Mouse (Mus musculus) cortical plate, adult 2 months (tissue): Measurements from ENCODE around the gene Pdss2. TPM values are rescaled to one million over a fixed set of nuclear protein-coding genes. Genes with fewer than 3 reads are reported as not detected.
"Not testable (repeated sequence)": the region's sequence is repeated elsewhere in the genome, so short reads cannot be mapped to it uniquely, and the experiment has no call there.

ENCODE experiments used
- H3K27ac ChIP-seq: fragments of 200-500 bp; 2 replicates; pipeline ENCODE4 v1.5.1; 2012; ENCODE audit warnings: low read length, control low read depth, inconsistent platforms; ENCODE audit not compliant: insufficient read depth
- H3K4me1 ChIP-seq: fragments of 200-500 bp; 2 replicates; pipeline ENCODE4 v1.6.1; 2011; ENCODE audit warnings: low read length; ENCODE audit not compliant: control insufficient read depth, insufficient read depth
- H3K4me3 ChIP-seq: fragments of 200-500 bp; 2 replicates; pipeline ENCODE4 v1.5.1; 2011; ENCODE audit warnings: mild to moderate bottlenecking, low read length, control low read depth; ENCODE audit not compliant: insufficient read depth
- CTCF ChIP-seq: fragments of 200-500 bp; IDR thresholded peaks from 2 replicates; pipeline ENCODE4 v1.5.1; 2011; ENCODE audit warnings: mild to moderate bottlenecking, control low read depth, low read length; ENCODE audit not compliant: insufficient read depth; ENCODE audit errors: extremely low read depth
- POLR2A ChIP-seq: fragments of 200-500 bp; IDR thresholded peaks from 2 replicates; pipeline ENCODE4 v1.6.1; 2011; ENCODE audit warnings: mild to moderate bottlenecking, low read length, control low read depth; ENCODE audit not compliant: insufficient read depth; ENCODE audit errors: extremely low read depth
- polyA plus RNA-seq: library from polyadenylated mRNA; depleted of rRNA; stranded (reverse); fragments of >200 nt; gene quantifications from 2 replicates; pipeline ENCODE4 v1.2.3, GENCODE M21; 2012

The Pdss2 gene
- polyA plus RNA-seq, 1 experiment = 12.1 TPM

DNA sequence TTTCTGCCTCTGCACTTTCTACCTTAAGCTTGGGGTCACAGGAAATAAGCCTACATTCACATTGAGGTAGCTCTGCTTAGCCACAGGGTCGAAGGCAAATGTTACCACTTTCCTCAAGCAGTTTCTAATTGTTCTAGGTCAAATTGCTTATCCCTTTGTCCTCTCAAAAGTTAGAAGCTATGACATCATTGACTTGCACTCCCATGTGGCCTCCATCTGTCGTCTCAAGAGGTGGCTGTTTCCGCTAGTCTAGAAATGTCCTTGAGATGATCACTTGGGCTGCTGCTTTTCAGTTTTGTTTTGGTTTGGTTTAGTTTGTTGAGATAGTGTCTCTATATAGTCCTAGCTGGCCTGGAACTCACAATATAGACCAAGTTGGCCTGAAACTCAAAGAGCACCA, 13.7 kb downstream of the Pdss2 start:
- Histone ChIP-seq H3K4me3 (no peak overlapping the region), H3K27ac (no peak overlapping the region), H3K4me1 (no peaks in the 10 kb centered on the region)
- no peak for TF ChIP-seq POLR2A

DNA sequence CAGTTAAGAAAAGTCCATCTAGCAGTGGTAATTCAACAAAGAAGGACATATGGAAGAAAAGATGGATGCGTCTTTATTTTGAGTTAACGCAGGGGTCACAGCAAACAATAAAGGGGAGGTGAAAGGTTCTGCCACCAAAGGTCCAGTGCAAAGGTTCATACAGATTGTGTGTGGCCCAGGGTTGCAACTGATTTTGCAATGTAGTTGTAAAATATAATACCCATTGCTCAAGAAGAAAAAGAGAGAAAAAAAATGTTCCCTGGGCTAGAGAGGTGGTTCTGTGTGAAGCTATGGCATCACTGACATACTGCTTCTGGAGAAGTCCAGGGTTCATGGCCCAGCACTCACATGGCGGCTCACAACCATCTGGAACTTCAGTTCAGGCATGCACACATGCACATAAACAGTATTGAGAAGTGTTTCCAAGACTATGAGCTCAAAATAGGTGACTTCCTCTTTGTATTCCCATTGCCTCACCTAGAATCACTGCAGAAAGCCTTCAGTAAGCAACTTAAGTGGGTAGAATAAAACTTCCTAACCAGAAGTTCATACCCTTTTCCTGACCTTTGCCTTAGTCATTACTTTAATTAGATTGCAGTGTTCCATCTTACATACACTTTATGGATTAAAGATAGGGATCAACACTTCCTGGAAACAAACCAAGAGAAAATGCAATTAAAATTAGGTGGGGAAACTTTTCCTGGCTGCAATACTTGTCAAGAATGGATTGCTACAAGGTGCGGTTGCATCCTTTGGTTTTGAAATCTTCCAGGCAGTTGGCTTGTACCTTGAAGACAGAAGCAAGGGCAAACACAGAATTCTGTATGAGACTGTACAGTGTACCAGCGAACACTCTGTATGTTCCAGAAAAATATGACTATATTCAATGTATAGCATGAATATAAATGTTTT, 14.7 kb downstream of the Pdss2 start:
- Histone ChIP-seq H3K27ac (no peak overlapping the region), H3K4me3 (no peak overlapping the region), H3K4me1 (no peaks in the 10 kb centered on the region)
- TF ChIP-seq POLR2A (no peak), CTCF (no peak)

DNA sequence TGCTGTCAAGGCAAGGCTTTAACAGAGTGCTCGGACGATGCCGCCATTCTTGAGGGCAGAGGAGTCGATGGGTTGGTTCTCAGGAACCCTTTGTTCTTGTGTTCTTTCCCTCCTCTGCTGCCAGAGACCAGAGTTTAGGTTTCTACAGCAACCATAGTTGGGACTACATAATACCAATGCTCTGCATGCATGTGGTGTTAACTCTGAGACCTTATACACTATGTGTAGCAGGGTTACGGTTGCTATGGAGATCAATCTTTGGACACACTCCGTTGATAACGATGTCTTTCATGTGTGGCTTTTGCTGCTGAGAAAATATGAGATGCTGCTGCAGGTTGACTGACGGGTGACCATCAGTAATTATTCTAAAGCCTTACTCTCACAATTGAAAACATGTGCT, 20.9 kb downstream of the Pdss2 start:
- Histone ChIP-seq H3K4me3 (no peak overlapping the region), H3K27ac (no peak overlapping the region), H3K4me1 (peaks cover 2% of the 10 kb centered on the region; the same call in 1 of the 2 replicates)
- TF ChIP-seq CTCF (no peak), POLR2A (no peak)

DNA sequence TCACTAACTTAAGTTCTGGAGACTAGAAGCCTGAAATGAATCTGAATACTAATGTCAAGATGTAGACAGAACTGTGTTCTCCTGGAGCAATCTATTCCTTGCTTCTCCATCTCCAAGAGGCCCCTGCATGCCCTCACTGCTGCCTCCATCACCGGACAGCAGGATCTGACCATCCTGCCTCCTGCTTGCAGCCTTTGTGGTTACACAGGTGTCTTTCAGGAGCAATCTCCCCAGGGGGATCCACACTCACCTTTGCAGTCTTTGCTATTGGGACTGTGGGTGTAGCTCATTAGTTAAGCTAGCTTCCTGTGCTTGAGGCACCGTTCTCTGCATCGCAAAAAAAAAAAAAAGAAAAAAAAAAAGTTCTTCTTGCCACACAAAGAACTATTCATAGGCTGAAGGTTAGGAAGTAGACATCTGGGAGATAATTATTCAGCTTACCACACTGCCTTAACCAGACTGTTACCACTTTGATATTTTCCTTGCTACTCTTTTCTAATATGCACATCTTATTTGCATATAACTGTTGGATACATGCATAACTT, 23.0 kb downstream of the Pdss2 start:
- H3K4me3 ChIP-seq = no peak overlapping the region
- no peak overlapping the region for H3K27ac ChIP-seq
- peaks cover 2% of the 10 kb centered on the region for H3K4me1 ChIP-seq
- TF ChIP-seq CTCF (no peak), POLR2A (no peak)

DNA sequence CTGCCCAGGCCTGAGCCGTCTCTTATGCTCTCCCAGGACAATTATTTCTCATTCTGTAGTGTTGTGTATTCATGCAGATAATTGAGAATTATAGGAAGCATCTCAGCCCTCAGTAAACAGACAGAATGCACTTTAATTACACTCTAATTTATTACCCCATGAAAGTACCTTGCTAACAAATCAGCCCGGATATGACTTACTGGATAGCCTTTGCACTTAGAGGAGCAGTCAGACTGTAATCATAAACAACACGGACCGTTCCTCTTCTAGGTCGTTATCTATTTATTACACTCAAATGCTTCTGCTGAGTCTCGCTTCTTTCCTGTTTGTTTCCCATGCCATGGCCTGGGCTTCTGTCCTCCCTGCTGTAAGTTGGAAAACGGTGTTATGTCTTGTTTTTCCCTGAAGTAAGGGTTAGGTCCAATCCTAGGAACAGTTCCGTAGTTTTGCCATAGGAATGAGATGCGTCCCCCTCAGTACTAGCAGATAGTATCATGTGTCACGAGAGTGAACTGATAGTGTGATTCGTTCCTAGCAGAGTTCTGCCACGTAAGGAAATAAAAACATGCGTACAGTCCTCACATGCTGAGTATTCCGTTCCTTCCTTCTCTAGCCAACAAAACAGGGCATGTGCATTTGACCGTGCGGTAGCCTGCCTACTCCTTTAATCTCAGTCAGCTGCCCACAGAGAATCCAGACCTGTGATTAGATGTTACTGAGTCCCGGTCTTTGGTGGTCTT, 24.3 kb downstream of the Pdss2 start:
- no peak for TF ChIP-seq POLR2A
- TF ChIP-seq CTCF = no peak
- Histone ChIP-seq H3K27ac (no peak overlapping the region), H3K4me3 (no peak overlapping the region), H3K4me1 (peaks cover 2% of the 10 kb centered on the region)

DNA sequence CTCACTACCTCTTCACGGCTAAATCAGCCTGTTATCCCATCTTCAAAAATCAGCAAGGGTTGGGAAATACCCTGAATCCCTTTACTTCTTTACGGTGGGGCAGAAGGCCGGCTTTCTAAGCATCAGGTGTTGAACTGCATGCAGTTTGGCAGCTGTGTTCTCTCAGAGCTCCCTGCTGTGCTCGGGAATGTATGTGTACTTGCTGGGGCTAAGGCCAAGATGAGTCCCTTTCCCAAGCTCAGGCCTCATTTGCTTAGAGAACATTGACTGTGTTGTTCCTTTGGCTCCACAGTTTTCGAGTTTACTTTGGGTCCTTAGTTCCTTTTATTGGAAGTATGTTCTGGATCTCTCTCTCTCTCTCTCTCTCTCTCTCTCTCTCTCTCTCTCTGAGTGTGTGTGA, 26.7 kb downstream of the Pdss2 start:
- no peak overlapping the region for H3K27ac ChIP-seq
- TF ChIP-seq CTCF (no peak), POLR2A (no peak)
- no peak overlapping the region for H3K4me3 ChIP-seq
- peaks cover 2% of the 10 kb centered on the region for H3K4me1 ChIP-seq

DNA sequence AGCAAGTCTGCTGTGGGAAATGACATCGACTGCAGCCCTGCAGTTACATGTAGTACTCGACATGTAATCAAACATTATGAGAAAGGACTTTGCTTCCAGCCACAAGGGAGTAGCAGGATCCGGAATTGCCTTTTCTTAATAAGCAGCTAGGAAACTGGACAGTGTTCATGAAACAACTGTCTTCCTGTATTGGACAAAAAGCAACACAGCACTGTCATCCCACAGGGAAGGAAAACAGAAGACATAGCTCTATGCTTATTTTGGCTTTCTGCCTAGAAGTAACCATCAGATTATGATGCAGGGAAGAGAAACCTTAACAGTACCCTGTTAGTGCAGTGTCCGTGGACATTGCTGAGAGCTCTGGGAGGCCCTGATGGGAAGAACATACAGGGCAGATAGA, 31.0 kb downstream of the Pdss2 start:
- H3K27ac ChIP-seq = no peak overlapping the region
- no peaks in the 10 kb centered on the region; the same call in 1 of the 2 replicates for H3K4me1 ChIP-seq
- H3K4me3 ChIP-seq = no peak overlapping the region
- TF ChIP-seq CTCF (no peak), POLR2A (no peak)

DNA sequence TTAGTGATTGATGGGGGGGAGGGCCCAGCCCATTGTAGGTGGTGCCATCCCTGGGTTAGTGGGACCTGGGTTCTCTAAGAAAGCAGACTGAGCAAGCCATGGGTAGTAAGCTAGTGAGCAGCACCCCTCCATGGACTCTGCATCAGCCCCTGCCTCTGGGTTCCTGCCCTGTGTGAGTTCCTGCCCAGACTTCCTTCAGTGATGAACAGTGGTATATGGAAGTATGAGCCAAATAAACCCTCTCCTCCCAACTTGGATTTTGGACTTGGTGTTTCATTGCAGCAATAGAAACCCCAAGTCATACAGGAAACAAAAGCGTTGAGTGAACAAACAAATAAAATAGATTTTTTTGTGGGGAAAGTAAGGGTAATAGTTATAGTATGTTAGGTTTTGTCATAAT, 35.7 kb downstream of the Pdss2 start:
- H3K4me3 ChIP-seq, H3K4me1 ChIP-seq, H3K27ac ChIP-seq: not testable (repeated sequence)

DNA sequence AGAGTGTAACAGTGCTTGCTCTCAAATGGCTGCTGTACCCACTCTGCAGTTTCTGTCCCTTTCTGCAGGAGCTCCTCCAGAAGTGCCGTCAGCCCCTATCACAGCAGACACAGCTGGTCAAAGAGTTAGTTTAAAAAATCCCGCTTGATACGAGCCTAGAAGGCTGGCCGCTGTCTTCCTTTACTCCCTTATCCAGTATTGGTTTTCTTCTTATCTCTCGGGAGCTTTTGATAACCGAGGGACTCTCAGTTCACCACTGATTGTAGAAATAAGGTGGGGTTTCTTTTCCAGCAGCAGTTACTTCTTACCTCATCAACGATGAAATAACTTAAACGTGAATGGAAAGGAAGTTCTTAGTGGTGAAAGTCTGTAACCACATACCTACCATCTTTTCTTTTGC, 36.2 kb downstream of the Pdss2 start:
- not testable (repeated sequence) for H3K4me1 ChIP-seq, H3K4me3 ChIP-seq, H3K27ac ChIP-seq

DNA sequence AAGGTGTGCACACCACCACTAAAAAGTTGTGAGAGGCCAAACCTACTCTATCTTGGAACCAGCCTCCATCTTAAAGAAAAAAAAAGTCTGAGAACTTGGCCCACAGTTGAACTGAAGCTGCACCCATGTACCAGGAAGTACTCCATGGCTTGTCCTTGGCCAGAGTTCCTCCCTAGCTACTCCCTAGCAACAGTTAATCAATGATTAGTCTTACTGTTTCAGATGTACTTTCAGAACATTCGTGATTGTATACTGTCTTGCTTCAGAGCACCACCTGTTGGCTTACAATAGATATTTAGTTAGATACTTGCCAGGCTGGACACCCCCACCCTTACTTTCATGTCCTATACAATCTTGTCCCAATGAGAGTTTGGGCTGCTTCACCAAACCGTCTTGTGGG, 50.0 kb downstream of the Pdss2 start:
- H3K4me1 ChIP-seq = no peaks in the 10 kb centered on the region
- TF ChIP-seq POLR2A = no peak
- TF ChIP-seq CTCF = no peak
- no peak overlapping the region for H3K4me3 ChIP-seq
- no peak overlapping the region for H3K27ac ChIP-seq
